Mouse (Mus musculus) retina, postnatal 7 days (tissue): ENCODE measurements around the gene Dexi.

Experiments
- DNase-seq: peaks from one replicate; pipeline ENCODE4 v3.0.0-alpha.2; 2012; ENCODE audit warnings: low read depth, low spot score

Gene Dexi

GRCm38 (mm10) chr16:10499122-10499521 lies 43.7 kb downstream of the Dexi start:
- DNase-seq = no peak

- DNase-seq = no peak
Measured at GRCm38 (mm10) chr16:10498096-10498602, 44.7 kb downstream of the Dexi start.

- DNase-seq = no peak
Measured at GRCm38 (mm10) chr16:10495824-10496298, 47.0 kb downstream of the Dexi start.

GRCm38 (mm10) chr16:10492587-10492986 lies 50.3 kb downstream of the Dexi start:
- DNase-seq = no peak

GRCm38 (mm10) chr16:10491716-10492115 lies 51.1 kb downstream of the Dexi start:
- no peak for DNase-seq

GRCm38 (mm10) chr16:10490503-10491150 lies 52.2 kb downstream of the Dexi start:
- DNase-seq = no peak

- no peak for DNase-seq
Measured at GRCm38 (mm10) chr16:10489904-10490457, 52.9 kb downstream of the Dexi start.

- no peak for DNase-seq
Measured at GRCm38 (mm10) chr16:10489483-10489882, 53.4 kb downstream of the Dexi start.

- no peak for DNase-seq
Measured at GRCm38 (mm10) chr16:10488769-10489481, 53.9 kb downstream of the Dexi start.

- DNase-seq = no peak
Measured at GRCm38 (mm10) chr16:10487895-10488493, 54.9 kb downstream of the Dexi start.

- no peak for DNase-seq
Measured at GRCm38 (mm10) chr16:10486993-10487392, 55.9 kb downstream of the Dexi start.

- DNase-seq = no peak
Measured at GRCm38 (mm10) chr16:10482343-10482742, 60.5 kb downstream of the Dexi start.

- no peak for DNase-seq
Measured at GRCm38 (mm10) chr16:10479857-10480256, 63.0 kb downstream of the Dexi start, which contains the start of gene Ciita. Ciita (plus strand) TSS chr16:10480059.

- DNase-seq = no peak
Measured at GRCm38 (mm10) chr16:10475919-10476318, 66.9 kb downstream of the Dexi start.

GRCm38 (mm10) chr16:10474956-10475355 lies 67.9 kb downstream of the Dexi start:
- DNase-seq = no peak

GRCm38 (mm10) chr16:10471950-10472349 lies 70.9 kb downstream of the Dexi start:
- DNase-seq = no peak

GRCm38 (mm10) chr16:10468201-10468600 lies 74.7 kb downstream of the Dexi start:
- DNase-seq = no peak

GRCm38 (mm10) chr16:10467391-10468107 lies 75.3 kb downstream of the Dexi start:
- no peak for DNase-seq

GRCm38 (mm10) chr16:10465011-10465681 lies 77.7 kb downstream of the Dexi start:
- DNase-seq = no peak

GRCm38 (mm10) chr16:10461178-10461577 lies 81.7 kb downstream of the Dexi start:
- no peak for DNase-seq

GRCm38 (mm10) chr16:10460188-10460587 lies 82.7 kb downstream of the Dexi start:
- DNase-seq = no peak
